Mouse (Mus musculus): ENCODE results near the gene Ttll5.

Gene Ttll5

DNA sequence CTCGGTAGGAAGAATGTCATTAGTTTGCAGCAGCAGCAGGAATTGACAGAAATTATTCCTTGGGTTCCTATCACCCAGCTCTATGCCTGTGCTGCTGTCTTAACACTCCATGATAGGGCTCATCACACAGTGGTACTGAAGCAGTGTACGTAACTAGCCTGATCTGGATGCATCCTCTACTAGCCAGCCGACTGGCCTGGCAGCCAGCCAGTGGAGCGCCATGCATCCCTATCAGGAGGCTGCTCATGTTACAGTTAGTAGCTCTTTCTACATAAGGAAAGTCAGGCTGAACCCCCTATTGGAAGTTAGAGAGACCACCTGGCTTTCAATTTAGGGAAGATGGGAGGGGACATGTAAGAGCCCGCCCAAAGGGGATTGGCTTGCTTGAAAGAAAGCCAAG lies 202.5 kb downstream of the Ttll5 start:
- in situ Hi-C loops (cut with MboI; ENCODE audit: unreplicated experiment in 2 of 2), result loop anchor here in 1 of 2 experiments (5.0 to 10.0 kb wide), 2 partner anchors 50 to 88 kb away; partner anchors contain the start of gene Tgfb3

- in situ Hi-C loops (cut with MboI; ENCODE audit: unreplicated experiment in 2 of 2), result loop anchor here in 1 of 2 experiments (5.0 to 10.0 kb wide), 2 partner anchors 50 to 87 kb away; partner anchors contain the start of gene Tgfb3
Measured at GRCm38 (mm10) chr12:86027747-86028146, 203.3 kb downstream of the Ttll5 start.

DNA sequence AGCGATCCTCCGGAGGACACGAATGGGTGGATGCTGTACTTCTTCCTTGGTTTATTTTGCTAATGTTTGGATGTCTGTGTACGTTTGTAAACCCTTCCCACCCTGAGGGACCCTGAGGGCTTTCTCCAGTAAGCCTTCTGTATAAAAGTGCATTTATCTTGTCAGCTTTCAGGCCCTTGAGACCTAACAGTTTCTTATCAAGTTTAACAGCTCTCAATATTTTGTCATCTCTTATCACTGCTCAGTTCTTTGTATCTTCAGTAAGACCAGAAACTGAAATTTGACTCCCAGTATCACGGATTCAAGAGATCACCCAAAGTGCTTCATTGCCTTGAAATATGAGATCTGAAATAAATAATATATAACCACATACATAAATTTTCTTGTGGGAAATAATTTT lies 206.5 kb downstream of the Ttll5 start:
- in situ Hi-C loops (cut with MboI; ENCODE audit: unreplicated experiment in 2 of 2), result no loop called here

GRCm38 (mm10) chr12:86035586-86035985 lies 211.1 kb downstream of the Ttll5 start:
- in situ Hi-C loops (cut with MboI; ENCODE audit: unreplicated experiment in 2 of 2), result no loop called here

DNA sequence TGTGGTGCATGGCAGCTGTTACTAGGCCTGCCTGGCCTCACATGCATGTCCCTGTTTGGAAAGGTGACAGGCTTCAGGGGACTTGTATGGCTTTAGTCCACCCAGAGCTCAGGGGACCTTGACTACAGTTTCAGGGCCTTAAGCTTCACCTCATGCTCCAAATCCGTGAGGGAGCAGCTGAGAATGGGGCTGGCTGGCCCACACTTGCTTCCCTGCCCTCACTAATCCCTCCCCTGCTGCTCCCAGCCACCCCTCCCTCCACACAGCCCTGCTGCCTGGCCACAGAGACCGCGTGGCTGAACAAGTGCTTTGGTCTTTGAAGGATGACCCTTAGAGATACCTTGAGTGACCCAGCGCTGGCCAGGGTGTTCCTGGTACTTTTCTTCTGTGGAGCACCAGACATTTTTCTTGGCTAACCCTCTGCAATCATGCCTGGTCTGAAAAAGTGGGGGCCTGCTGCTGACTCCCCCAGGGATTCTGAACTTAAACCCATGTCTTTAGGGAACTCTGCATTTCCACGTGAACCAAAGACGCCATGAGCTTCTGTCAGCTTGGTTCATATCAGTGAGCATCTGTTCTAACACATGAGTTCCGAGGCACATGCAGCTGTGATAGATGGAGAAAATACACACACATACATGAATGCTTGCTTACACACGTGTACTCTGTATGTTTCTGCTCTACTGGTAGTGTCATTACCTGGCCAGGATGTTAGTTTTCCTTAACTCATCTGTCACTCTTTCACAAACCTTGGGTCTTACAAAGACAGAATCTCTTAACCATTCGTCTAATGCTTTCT lies 212.1 kb downstream of the Ttll5 start:
- in situ Hi-C loops (cut with MboI; ENCODE audit: unreplicated experiment in 2 of 2), result no loop called here

DNA sequence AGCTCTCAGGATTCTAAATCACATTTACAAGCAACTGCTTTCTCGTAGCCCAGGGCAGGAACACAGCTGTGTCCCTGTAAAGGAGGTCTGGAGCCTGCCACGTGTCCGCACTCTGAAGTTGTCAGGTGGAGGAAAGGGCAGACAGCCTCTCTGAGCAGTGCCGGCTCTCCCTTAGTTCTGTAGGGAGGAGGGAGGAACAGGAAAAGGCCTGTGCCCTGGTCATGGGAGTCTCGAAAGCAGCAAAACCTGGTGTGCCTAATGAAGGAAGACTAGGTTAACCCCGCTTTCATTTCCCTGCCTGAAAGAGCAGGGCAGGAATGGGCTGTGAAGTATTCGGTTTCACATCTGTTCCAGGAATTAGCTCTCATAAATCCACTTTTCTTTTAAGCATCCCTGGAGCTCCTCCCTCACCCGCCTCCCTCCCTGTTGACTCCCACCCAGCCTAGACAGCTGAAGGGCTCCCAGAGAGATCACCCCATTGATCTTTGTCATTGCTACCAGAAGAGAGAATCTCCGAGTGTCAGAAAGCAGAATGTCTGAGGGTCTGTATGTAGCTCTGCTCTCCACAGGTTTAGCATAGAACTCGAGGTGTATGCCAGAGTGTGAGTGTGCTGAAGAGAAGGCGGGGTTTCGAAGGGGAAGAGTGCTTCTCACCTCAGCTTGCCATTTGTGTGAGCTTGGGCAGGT lies 212.9 kb downstream of the Ttll5 start:
- in situ Hi-C loops (cut with MboI; ENCODE audit: unreplicated experiment in 2 of 2), result no loop called here

- in situ Hi-C loops (cut with MboI; ENCODE audit: unreplicated experiment in 2 of 2), result no loop called here
Measured at GRCm38 (mm10) chr12:86039078-86039477, 214.6 kb downstream of the Ttll5 start.

DNA sequence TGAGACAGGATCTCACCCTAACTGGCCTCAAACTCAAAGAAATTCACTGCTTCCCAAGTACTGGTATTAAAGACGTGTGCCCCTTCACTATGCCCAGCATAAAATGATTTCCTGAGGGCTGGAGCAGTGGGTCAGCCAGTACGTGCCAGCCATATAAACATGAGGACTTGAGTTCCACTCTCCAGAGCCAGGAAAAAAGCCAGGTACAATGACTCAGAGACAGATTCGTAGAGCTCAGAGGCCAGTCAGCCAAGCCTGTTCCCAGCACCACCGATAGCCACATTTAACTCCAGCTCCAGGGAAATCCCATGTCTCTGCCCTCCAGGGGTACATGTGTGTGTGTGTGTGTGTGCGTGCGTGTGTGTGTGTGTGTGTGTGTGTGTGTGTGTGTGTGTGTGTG lies 215.3 kb downstream of the Ttll5 start:
- in situ Hi-C loops (cut with MboI; ENCODE audit: unreplicated experiment in 2 of 2), result no loop called here

- in situ Hi-C loops (cut with MboI; ENCODE audit: unreplicated experiment in 2 of 2), result no loop called here
Measured at GRCm38 (mm10) chr12:86046141-86046540, 221.7 kb downstream of the Ttll5 start.

GRCm38 (mm10) chr12:86046776-86047175 lies 222.3 kb downstream of the Ttll5 start:
- in situ Hi-C loops (cut with MboI; ENCODE audit: unreplicated experiment in 2 of 2), result no loop called here

- in situ Hi-C loops (cut with MboI; ENCODE audit: unreplicated experiment in 2 of 2), result no loop called here
Measured at GRCm38 (mm10) chr12:86047376-86047775, 222.9 kb downstream of the Ttll5 start.

DNA sequence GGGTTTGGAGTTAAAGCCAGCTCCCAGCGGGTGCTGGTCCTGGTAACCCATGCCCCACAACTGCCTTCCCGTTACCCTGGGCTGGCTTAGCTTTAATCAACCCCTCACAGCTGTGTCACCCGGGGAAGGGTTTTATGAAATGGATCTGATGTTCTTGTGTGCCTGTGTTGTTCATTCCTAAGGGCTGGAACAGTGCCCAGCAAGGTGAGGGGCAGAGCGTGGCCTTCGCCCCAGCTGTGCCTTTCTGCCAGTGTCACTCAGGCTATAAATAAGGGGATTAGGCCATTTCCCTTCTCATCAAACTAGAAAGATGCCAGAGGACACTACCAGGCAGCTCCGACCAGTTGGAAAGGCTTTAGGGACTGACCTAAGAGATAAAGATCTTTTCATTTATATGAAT lies 225.4 kb downstream of the Ttll5 start:
- in situ Hi-C loops (cut with MboI; ENCODE audit: unreplicated experiment in 2 of 2), result no loop called here

GRCm38 (mm10) chr12:86051477-86051876 lies 227.0 kb downstream of the Ttll5 start:
- in situ Hi-C loops (cut with MboI; ENCODE audit: unreplicated experiment in 2 of 2), result no loop called here

GRCm38 (mm10) chr12:86055306-86055705 lies 230.8 kb downstream of the Ttll5 start:
- in situ Hi-C loops (cut with MboI; ENCODE audit: unreplicated experiment in 2 of 2), result no loop called here

DNA sequence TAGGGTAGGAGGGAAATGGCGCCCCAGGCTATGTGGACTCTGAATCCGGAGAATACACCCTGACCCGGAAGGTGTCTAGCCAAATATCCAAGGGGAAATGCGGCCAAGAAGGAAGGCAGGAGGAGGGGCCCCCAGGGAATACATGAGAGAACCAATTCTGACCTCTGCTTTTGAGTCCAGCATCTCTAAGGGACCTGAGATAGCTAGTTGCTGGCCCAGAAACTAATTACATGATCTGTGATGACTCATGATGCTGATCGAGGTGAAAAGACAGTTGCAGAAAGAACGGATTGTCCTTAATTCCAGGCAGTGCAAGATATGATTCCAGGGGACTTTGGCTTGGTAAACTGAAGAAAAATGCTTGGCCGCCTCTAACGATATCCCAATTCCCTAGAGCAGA lies 232.5 kb downstream of the Ttll5 start:
- in situ Hi-C loops (cut with MboI; ENCODE audit: unreplicated experiment in 2 of 2), result no loop called here

DNA sequence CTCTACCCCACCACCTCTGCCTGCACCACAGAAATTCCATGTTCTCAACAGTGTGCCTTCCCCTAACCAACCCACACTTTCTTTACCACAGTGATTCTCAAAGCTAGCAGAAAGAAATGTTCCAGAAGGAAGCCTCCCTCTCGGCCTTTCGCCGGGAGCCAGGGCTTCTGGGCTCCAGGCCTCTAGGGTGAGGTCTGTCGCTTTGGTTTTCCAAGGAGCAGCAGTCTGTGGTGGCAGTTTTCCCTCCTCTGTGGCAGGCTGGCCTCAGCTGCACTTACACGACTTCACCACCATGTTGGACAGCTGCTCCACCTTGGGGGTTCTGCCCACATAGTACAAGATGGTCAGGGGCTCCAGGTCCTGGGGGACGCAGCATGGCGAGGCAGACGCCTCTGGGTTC lies 233.1 kb downstream of the Ttll5 start:
- in situ Hi-C loops (cut with MboI; ENCODE audit: unreplicated experiment in 2 of 2), result no loop called here

DNA sequence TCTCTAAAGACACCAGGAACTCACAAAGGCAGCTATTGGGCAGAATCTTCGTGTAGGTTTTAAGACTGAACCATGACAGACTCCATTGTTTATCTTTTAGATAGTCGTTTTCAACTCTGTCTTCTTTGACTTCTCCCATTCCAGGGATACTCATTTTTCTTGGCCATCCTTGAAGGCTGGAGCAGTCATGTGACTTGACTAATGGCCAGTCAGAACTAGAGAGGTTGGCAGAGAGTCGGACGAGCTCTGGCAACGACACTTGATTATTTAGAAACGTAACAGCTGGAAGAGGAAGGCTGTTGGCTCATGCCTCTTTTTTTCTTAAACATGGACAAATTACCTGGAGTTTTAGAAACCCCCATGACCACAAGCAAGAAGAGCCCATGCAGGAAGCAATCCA lies 234.9 kb downstream of the Ttll5 start:
- in situ Hi-C loops (cut with MboI; ENCODE audit: unreplicated experiment in 2 of 2), result no loop called here

DNA sequence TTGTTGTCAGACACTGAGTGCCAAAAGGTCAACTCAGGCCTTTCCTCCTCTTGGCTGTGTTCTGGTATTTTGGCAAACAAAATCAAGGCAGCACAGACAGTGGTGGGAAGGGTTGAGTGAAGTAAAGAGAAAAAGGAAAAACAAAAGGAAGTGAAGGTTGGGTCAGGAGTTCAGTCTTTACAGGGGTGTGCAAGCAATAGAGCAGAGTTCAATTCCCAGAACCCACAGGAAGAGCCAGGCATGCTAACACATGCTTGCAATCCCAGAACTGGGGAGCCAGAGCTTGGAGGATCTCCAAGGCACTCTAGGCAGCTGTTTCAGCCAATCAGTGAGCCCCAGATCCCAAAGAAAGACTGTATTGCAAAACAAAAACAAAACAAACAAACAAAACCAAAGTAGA lies 240.3 kb downstream of the Ttll5 start:
- in situ Hi-C loops (cut with MboI; ENCODE audit: unreplicated experiment in 2 of 2), result no loop called here

DNA sequence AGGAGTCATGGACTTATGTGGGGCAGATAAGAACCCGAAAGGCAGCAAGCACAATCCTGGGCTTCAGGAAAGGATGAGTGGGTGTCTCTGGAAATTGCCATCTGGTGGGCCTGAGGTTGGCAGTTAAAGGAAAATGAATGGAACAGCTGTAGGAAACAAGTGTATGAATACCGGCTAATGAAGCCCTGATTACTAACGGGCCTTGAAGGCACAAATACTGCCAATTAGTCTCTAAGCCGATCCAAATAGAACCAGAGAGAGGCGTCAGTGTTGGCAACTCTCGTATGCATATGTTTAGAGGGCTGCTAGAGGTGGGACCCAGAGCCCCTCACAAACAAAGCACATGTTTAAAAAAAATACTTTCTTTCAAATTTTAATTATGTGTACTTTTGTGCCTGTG lies 247.0 kb downstream of the Ttll5 start:
- in situ Hi-C loops (cut with MboI; ENCODE audit: unreplicated experiment in 2 of 2), result no loop called here

GRCm38 (mm10) chr12:86074681-86075080 lies 250.2 kb downstream of the Ttll5 start:
- in situ Hi-C loops (cut with MboI; ENCODE audit: unreplicated experiment in 2 of 2), result loop anchor here (5.0 to 25.0 kb wide), 8 partner anchors 38 to 737 kb away; partner anchors contain the start of gene Nek9 (in 1 of the 2)

DNA sequence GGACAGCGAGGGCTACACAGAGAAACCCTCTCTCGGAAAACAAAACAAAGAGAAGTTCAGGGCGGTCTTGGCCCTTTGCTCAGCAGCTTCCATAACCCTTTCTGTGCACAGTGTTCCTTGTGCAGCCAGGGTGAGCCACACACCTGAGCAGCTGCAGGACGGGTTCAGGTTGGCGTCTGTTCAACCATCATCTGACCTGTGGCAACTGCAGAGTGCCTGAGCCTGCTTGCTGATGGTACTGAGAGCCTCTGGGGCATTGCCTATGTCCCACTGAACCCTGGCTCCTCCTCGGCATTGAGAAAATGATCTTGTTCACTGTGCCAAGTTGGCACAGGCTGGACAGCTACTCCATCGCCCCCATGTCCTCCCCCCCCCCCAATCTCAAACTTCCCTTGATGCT lies 250.9 kb downstream of the Ttll5 start:
- in situ Hi-C loops (cut with MboI; ENCODE audit: unreplicated experiment in 2 of 2), result loop anchor here (5.0 to 25.0 kb wide), 8 partner anchors 37 to 738 kb away; partner anchors contain the start of gene Nek9 (in 1 of the 2)

Measured in v-Abl transformed pro-B cells (cell line).